Mouse (Mus musculus) kidney, postnatal 0 days (tissue): ENCODE results near the gene Galk1. TPM values are rescaled to one million over a fixed set of nuclear protein-coding genes. Genes with fewer than 3 reads are reported as not detected.

Experiments used
- ATAC-seq: fragments of 200-750 bp; cut with Nextera tagmentation; replicated peaks from 2 replicates; pipeline ENCODE4 v1.8.0; 2017; ENCODE audit warnings: low read depth, moderate number of reproducible peaks, moderate TSS enrichment, moderate library complexity; ENCODE audit not compliant: low FRiP score
- DNase-seq: peaks from one replicate; pipeline ENCODE4 v3.0.0-alpha.2; 2016; ENCODE audit warnings: low spot score
- H3K27ac ChIP-seq: fragments of 300-500 bp; sonication (generic); 2 replicates; pipeline ENCODE4 v1.5.1; 2014; ENCODE audit warnings: mild to moderate bottlenecking
- H3K27me3 ChIP-seq: fragments of 300-500 bp; sonication (generic); 2 replicates; pipeline ENCODE4 v1.6.1; 2014; ENCODE audit warnings: low read length, mixed read lengths; ENCODE audit not compliant: insufficient read depth
- H3K36me3 ChIP-seq: fragments of 300-500 bp; sonication (generic); 2 replicates; pipeline ENCODE4 v1.6.1; 2014; ENCODE audit warnings: low read length, mixed read lengths; ENCODE audit not compliant: insufficient read depth
- H3K4me1 ChIP-seq: fragments of 300-500 bp; sonication (generic); replicated peaks from 2 replicates; pipeline ENCODE4 v1.6.1; 2014; ENCODE audit warnings: antibody characterized with exemption, low read length, mixed read lengths; ENCODE audit not compliant: insufficient read depth
- H3K4me2 ChIP-seq: fragments of 300-500 bp; sonication (generic); 2 replicates; pipeline ENCODE4 v1.6.1; 2014; ENCODE audit warnings: mild to moderate bottlenecking, low read length, moderate library complexity, mixed read lengths
- H3K4me3 ChIP-seq: fragments of 300-500 bp; sonication (generic); replicated peaks from 2 replicates; pipeline ENCODE4 v1.5.1; 2014; ENCODE audit warnings: low read depth, low read length
- H3K9ac ChIP-seq: fragments of 300-500 bp; sonication (generic); 2 replicates; pipeline ENCODE4 v1.6.1; 2014; ENCODE audit warnings: low read depth, low read length
- H3K9me3 ChIP-seq: fragments of 300-500 bp; sonication (generic); replicated peaks from 2 replicates; pipeline ENCODE4 v1.6.1; 2016; ENCODE audit warnings: low read length, inconsistent platforms, mixed read lengths
- CTCF ChIP-seq: IDR thresholded peaks from 2 replicates; pipeline ENCODE4 v1.5.1; 2016; ENCODE audit warnings: antibody characterized with exemption, low read depth, mild to moderate bottlenecking, moderate library complexity
- WGBS: fragments of 180-500 bp; shearing (Covaris S2); extraction: QIAGEN DNeasy Blood & Tissue Kit; methylation state at CpG from one replicate; pipeline ENCODE4 v1.1.7; 2014; 5-methylcytosine and 5-hydroxymethylcytosine counted together
- polyA plus RNA-seq: library from polyadenylated mRNA; unstranded; fragments of >200 nt; fragmentation: Nextera tagmentation; extraction: Ambion mirVana; gene quantifications from 2 replicates; pipeline ENCODE4 v1.2.1, GENCODE M21; 2015

Galk1 gene
- polyA plus RNA-seq, 1 experiment from 2014 or later: 149 TPM

DNA sequence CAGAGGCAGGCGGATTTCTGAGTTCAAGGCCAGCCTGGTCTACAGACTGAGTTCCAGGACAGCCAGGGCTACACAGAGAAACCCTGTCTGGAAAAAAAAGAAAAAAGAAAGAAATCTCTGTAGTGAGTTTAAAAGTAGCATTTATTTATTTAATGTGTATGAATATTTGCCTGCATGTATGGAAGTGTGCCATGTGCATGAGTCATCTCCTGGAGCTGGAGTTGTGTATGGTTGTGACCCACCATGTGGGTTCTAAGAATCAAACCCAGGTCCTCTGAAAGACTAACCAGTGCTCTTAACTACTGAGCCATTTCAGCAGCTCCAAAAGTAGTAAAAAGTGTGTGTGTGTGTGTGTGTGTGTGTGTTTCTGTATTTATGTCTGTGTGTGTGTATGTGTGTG, 30.8 kb upstream of the Galk1 start:
- Histone ChIP-seq H3K4me3 (no peak overlapping the region), H3K36me3 (peaks cover 35% of the 10 kb centered on the region; the same call in 1 of the 2 replicates), H3K4me2 (no peak overlapping the region), H3K9ac (no peak overlapping the region), H3K27ac (no peak overlapping the region), H3K9me3 (no peaks in the 10 kb centered on the region), H3K27me3 (no peaks in the 10 kb centered on the region), H3K4me1 (no peaks in the 10 kb centered on the region)
- TF ChIP-seq CTCF: no peak
- no peak for DNase-seq
- ATAC-seq: no peak
- 100% methylated on average over 1 of the region's 1 CpGs for WGBS

DNA sequence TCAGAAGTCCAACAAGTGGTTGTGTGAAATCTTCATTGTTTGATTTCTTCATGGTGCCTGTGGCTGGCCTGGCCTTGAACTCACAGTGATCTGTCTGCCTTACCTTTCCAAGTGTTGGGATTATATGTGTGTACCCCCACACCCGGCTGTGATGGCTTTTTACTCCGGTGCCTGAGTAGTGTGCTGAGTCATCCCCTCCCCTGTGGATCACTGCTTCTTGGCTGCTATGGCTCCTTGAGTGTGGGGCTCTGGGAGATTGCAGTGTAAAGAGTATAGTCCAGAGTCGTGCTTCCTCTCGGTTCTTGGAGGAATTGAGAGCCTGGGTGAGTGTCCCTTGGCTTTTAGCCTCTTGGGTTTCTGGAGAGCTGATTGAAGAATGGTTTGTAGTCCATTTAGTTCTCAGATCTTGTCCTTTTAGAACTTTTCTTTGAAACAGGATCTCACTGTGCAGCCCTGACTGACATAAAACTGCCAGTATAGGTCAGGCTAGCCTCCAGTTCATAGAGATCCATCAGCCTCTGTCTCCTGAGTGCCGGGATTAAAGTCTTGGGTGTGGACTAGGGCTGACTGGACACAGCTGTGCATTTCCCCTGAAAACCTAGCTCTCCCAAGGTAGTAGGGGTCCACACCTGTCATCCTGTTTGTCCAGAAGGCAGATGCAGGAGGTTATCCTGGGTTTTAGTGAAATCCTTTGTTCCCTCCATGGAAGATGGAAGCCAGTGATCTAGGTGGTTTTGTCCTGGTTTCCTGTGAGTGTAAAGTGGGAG, 30.0 kb upstream of the Galk1 start:
- no peaks in the 10 kb centered on the region for H3K4me1 ChIP-seq
- no peak for DNase-seq
- H3K4me3 ChIP-seq: no peak overlapping the region
- ATAC-seq: no peak
- H3K27me3 ChIP-seq: no peaks in the 10 kb centered on the region
- H3K9me3 ChIP-seq: no peaks in the 10 kb centered on the region
- H3K9ac ChIP-seq: no peak overlapping the region
- no peak overlapping the region for H3K27ac ChIP-seq
- peaks cover 28% of the 10 kb centered on the region; the same call in 1 of the 2 replicates for H3K36me3 ChIP-seq
- no peak overlapping the region for H3K4me2 ChIP-seq
- no peak for TF ChIP-seq CTCF
- 29% methylated on average over 5 of the region's 5 CpGs for WGBS

DNA sequence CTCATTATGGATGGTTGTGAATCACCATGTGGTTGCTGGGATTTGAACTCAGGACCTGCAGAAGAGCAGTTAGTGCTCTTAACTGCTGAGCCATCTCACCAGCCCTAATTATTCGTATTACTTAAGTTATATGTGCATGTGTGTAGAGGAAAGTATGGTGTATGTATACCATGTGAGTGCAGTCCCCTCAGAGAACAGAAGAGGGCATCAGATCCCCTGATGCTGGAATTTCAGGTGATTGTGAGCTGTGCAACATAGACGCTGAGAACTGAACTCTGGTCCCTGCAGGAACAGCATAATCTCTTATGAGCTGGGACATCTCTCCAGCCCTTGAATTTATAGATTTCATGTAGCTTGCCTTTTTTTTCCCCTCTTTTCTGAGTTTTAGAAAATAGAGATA, 29.3 kb upstream of the Galk1 start:
- DNase-seq (no peak), ATAC-seq (no peak)
- Histone ChIP-seq H3K9ac (no peak overlapping the region), H3K9me3 (no peaks in the 10 kb centered on the region), H3K36me3 (peaks cover 23% of the 10 kb centered on the region; the same call in 1 of the 2 replicates), H3K4me3 (no peak overlapping the region), H3K27me3 (no peaks in the 10 kb centered on the region), H3K4me2 (no peak overlapping the region), H3K4me1 (no peaks in the 10 kb centered on the region), H3K27ac (no peak overlapping the region)
- WGBS: 93% methylated on average over 2 of the region's 2 CpGs
- no peak for TF ChIP-seq CTCF

DNA sequence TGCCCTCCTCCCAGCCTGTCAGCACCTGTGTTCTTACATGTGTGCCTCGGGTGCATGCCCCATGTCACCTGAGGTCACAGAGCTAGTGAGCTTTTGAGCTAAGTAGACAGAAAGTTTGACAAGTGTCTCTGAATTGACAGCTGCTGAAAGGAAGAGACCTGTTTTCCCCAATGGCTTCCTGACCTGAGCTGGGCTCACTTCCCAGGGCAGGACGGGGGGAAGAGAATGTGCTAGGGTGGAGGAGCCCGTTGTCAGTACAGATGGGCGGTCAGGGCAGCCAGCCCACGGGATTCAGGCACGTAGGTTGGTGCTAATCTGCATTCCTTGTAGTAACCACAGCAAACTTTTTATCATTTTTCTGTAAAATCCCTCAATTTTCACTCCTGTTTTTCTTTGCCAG, 28.1 kb upstream of the Galk1 start:
- 81% methylated on average over 6 of the region's 6 CpGs for WGBS
- H3K4me1 ChIP-seq: no peaks in the 10 kb centered on the region
- no peak for ATAC-seq
- H3K36me3 ChIP-seq: peaks cover 18% of the 10 kb centered on the region; the same call in 1 of the 2 replicates
- no peak overlapping the region for H3K27ac ChIP-seq
- no peak for TF ChIP-seq CTCF
- no peaks in the 10 kb centered on the region for H3K27me3 ChIP-seq
- H3K9ac ChIP-seq: no peak overlapping the region
- no peak overlapping the region for H3K4me2 ChIP-seq
- no peak for DNase-seq
- H3K9me3 ChIP-seq: no peaks in the 10 kb centered on the region
- H3K4me3 ChIP-seq: no peak overlapping the region

DNA sequence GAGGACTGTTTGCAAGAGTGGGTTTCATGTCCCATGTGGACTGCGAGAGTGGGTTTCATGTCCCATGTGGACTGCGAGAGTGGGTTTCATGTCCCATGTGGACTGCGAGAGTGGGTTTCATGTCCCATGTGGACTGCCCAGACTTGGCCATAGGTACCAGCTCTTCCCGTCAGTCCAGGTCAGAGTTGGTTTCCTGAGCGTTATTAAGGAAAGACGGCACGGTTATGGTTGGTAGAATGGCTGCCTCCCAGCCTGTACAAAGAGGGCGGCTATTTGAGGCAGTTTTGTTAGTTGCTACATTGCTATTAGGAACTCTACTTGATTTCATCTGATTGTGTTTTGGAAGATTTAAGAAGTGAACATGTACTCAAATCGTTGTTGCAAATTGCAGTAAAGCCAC, 25.3 kb upstream of the Galk1 start:
- TF ChIP-seq CTCF: no peak
- Histone ChIP-seq H3K36me3 (peaks cover 16% of the 10 kb centered on the region; the same call in 1 of the 2 replicates), H3K27ac (no peak overlapping the region), H3K4me1 (no peaks in the 10 kb centered on the region), H3K4me3 (no peak overlapping the region), H3K9ac (no peak overlapping the region), H3K27me3 (no peaks in the 10 kb centered on the region), H3K9me3 (no peaks in the 10 kb centered on the region), H3K4me2 (no peak overlapping the region)
- WGBS: 84% methylated on average over 9 of the region's 9 CpGs
- ATAC-seq (no peak), DNase-seq (no peak)

DNA sequence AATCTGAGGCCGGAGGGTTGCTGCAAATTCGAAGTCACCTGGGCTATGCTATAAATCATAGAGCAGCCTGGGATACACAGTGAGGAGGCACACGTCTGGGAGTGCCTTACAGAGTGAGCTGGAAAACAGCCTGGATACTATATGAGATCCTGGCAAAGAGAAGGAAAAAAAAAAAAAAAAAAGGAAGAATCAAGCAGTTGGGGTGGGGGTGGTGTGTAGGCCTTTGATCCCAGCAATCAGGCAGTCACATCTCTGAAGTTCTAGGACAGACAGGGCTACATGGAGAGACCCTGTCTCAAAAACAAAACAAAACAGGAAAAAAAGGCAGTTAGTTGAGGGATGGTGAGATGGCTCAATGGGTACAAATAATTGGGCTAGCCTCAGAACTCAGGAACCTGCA, 24.2 kb upstream of the Galk1 start:
- 55% methylated on average over 3 of the region's 3 CpGs for WGBS
- H3K27ac ChIP-seq: no peak overlapping the region
- no peak overlapping the region for H3K4me2 ChIP-seq
- no peak for ATAC-seq
- peaks cover 2% of the 10 kb centered on the region for H3K4me1 ChIP-seq
- H3K9me3 ChIP-seq: no peaks in the 10 kb centered on the region
- no peak for DNase-seq
- H3K36me3 ChIP-seq: peaks cover 16% of the 10 kb centered on the region; the same call in 1 of the 2 replicates
- no peak overlapping the region for H3K4me3 ChIP-seq
- no peak overlapping the region for H3K9ac ChIP-seq
- no peak for TF ChIP-seq CTCF
- no peaks in the 10 kb centered on the region for H3K27me3 ChIP-seq
